Mouse (Mus musculus): ENCODE results near the gene Lmx1b.

Gene Lmx1b

GRCm38 (mm10) chr2:33640171-33640721 is at the start of gene Lmx1b:
Gene Lmx1b (minus strand): TSS chr2:33640511.
- DNase-seq (ENCODE audit: low read depth, low spot score): no peak

GRCm38 (mm10) chr2:33689880-33690462 is 49.7 kb upstream of the Lmx1b start:
- DNase-seq (ENCODE audit: low read depth, low spot score): no peak

- no peak for DNase-seq (ENCODE audit: low read depth, low spot score)
Measured at GRCm38 (mm10) chr2:33689155-33689879, 49.0 kb upstream of the Lmx1b start.

- no peak for DNase-seq (ENCODE audit: low read depth, low spot score)
Measured at GRCm38 (mm10) chr2:33683594-33683993, 43.3 kb upstream of the Lmx1b start.

GRCm38 (mm10) chr2:33683095-33683494 is 42.8 kb upstream of the Lmx1b start:
- no peak for DNase-seq (ENCODE audit: low read depth, low spot score)

GRCm38 (mm10) chr2:33682219-33682618 is 41.9 kb upstream of the Lmx1b start:
- DNase-seq (ENCODE audit: low read depth, low spot score): no peak

GRCm38 (mm10) chr2:33678950-33679654 is 38.8 kb upstream of the Lmx1b start:
- DNase-seq (ENCODE audit: low read depth, low spot score): no peak

GRCm38 (mm10) chr2:33672701-33673472 is 32.6 kb upstream of the Lmx1b start:
- DNase-seq (ENCODE audit: low read depth, low spot score): no peak

GRCm38 (mm10) chr2:33668741-33669140 is 28.4 kb upstream of the Lmx1b start:
- DNase-seq (ENCODE audit: low read depth, low spot score): no peak

- no peak for DNase-seq (ENCODE audit: low read depth, low spot score)
Measured at GRCm38 (mm10) chr2:33666388-33666945, 26.2 kb upstream of the Lmx1b start.

GRCm38 (mm10) chr2:33665363-33666058 is 25.2 kb upstream of the Lmx1b start:
- DNase-seq (ENCODE audit: low read depth, low spot score): no peak

GRCm38 (mm10) chr2:33664661-33665060 is 24.4 kb upstream of the Lmx1b start:
- DNase-seq (ENCODE audit: low read depth, low spot score): no peak

GRCm38 (mm10) chr2:33659288-33659629 is 18.9 kb upstream of the Lmx1b start:
- no peak for DNase-seq (ENCODE audit: low read depth, low spot score)

- no peak for DNase-seq (ENCODE audit: low read depth, low spot score)
Measured at GRCm38 (mm10) chr2:33658602-33659287, 18.4 kb upstream of the Lmx1b start.

GRCm38 (mm10) chr2:33652517-33653198 is 12.3 kb upstream of the Lmx1b start:
- no peak for DNase-seq (ENCODE audit: low read depth, low spot score)

- DNase-seq (ENCODE audit: low read depth, low spot score): no peak
Measured at GRCm38 (mm10) chr2:33649371-33649770, 9.1 kb upstream of the Lmx1b start.

GRCm38 (mm10) chr2:33648894-33649293 is 8.6 kb upstream of the Lmx1b start:
- DNase-seq (ENCODE audit: low read depth, low spot score): no peak

- no peak for DNase-seq (ENCODE audit: low read depth, low spot score)
Measured at GRCm38 (mm10) chr2:33646283-33646550, 5.9 kb upstream of the Lmx1b start.

- DNase-seq (ENCODE audit: low read depth, low spot score): no peak
Measured at GRCm38 (mm10) chr2:33645538-33646282, 5.4 kb upstream of the Lmx1b start.
